ENCODE assay signal across 35 mouse cellular contexts in the genomic region with DNA sequence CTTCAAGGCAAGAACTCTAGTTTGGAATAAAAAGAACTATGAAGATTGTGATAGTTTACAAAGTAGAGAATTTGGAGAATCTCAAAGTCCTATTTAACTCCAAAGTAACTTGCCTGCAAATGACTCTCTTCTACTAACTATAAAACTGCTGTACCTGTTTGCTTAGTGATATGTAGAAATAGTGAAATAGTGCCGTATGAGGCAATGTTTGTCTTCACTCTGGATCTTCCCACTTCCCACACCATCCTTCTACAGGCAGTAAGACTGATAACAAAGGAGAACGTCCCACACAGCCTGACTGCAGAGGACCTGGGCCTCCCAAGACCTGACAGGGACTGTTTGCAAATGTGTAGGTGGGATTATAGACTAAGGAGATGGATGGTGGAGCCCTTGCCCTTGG.
"Had no signal": no experiment of that assay in that cellular context is flagged by ENCODE, and none has a peak within 500 bp of the region (broad histone marks: within the 10 kb centered on the region; RNA-seq: fewer than 3 reads in every experiment).

No protein-coding gene starts in this region.

- H3K36me3 ChIP-seq: heart, embryonic 10.5 days; heart, embryonic 12.5 days; heart, embryonic 13.5 days; heart, embryonic 15.5 days; hindbrain, embryonic 10.5 days; hindbrain, embryonic 12.5 days; hindbrain, embryonic 13.5 days; hindbrain, embryonic 15.5 days; intestine, embryonic 15.5 days; kidney, embryonic 15.5 days had no signal

- H3K4me3 ChIP-seq: heart, embryonic 10.5 days; heart, embryonic 12.5 days; heart, embryonic 13.5 days; heart, embryonic 15.5 days; hindbrain, embryonic 10.5 days; hindbrain, embryonic 12.5 days; hindbrain, embryonic 13.5 days; hindbrain, embryonic 15.5 days; intestine, embryonic 15.5 days; kidney, embryonic 15.5 days; layer of hippocampus, adult 2 months had no signal

- H3K27me3 ChIP-seq: heart, embryonic 12.5 days; heart, embryonic 13.5 days; heart, embryonic 15.5 days; hindbrain, embryonic 12.5 days; hindbrain, embryonic 13.5 days; hindbrain, embryonic 15.5 days; intestine, embryonic 15.5 days; kidney, embryonic 15.5 days had no signal

- H3K27ac ChIP-seq: heart, embryonic 10.5 days; heart, embryonic 15.5 days; hindbrain, embryonic 10.5 days; hindbrain, embryonic 12.5 days; hindbrain, embryonic 13.5 days; hindbrain, embryonic 14.5 days; hindbrain, embryonic 15.5 days; hindbrain, postnatal 0 days; intestine, embryonic 15.5 days; kidney, embryonic 15.5 days; kidney, postnatal 0 days; layer of hippocampus, adult 2 months had no signal

- DNase-seq: heart, postnatal 10 days; heart, postnatal 14 days; heart, postnatal 36 days; heart, postnatal 4 days; kidney, adult 11 months; kidney, adult 18-20 months; kidney, adult 2 months; kidney, adult 8-10 months; kidney, adult 9 months; kidney, postnatal 10 days; kidney, postnatal 14 days; kidney, postnatal 25 days; kidney, postnatal 36 days; kidney, postnatal 4 days; layer of hippocampus, adult 9-11 months; layer of hippocampus, postnatal 36 days had no signal

- H3K9ac ChIP-seq: heart, embryonic 12.5 days; heart, embryonic 13.5 days; heart, embryonic 15.5 days; hindbrain, embryonic 12.5 days; hindbrain, embryonic 13.5 days; hindbrain, embryonic 14.5 days; hindbrain, embryonic 15.5 days; intestine, embryonic 15.5 days; kidney, embryonic 15.5 days had no signal

- H3K4me2 ChIP-seq: heart, embryonic 11.5 days; heart, embryonic 12.5 days; heart, embryonic 13.5 days; heart, embryonic 15.5 days; hindbrain, embryonic 12.5 days; hindbrain, embryonic 13.5 days; hindbrain, embryonic 14.5 days; hindbrain, embryonic 15.5 days; intestine, embryonic 15.5 days; kidney, embryonic 15.5 days had no signal

- H3K4me1 ChIP-seq: hindbrain, embryonic 10.5 days; hindbrain, embryonic 12.5 days; hindbrain, embryonic 13.5 days; hindbrain, embryonic 15.5 days; intestine, embryonic 15.5 days; kidney, embryonic 15.5 days had no signal

- ATAC-seq: hindbrain, embryonic 16.5 days; hindbrain, postnatal 0 days; inflammation-experienced regulatory T-cells, adult 6 months; intestine, embryonic 15.5 days; intestine, embryonic 16.5 days; intestine, postnatal 0 days had no signal

- H3K9me3 ChIP-seq: heart, embryonic 10.5 days; heart, embryonic 12.5 days; heart, embryonic 13.5 days; heart, embryonic 15.5 days; hindbrain, embryonic 10.5 days; hindbrain, embryonic 12.5 days; hindbrain, embryonic 13.5 days; hindbrain, embryonic 15.5 days; intestine, embryonic 15.5 days; kidney, embryonic 15.5 days had no signal
